ENCODE assay signal across 9 mouse cellular contexts in genomic region chr13:21716540-21717391, GRCm38 (mm10). TPM values are rescaled to one million over a fixed set of nuclear protein-coding genes. Genes with fewer than 3 reads are reported as not detected.
DNase-seq lines count a peak whose midpoint lies in the region; ATAC-seq and TF ChIP-seq lines count a peak whose summit lies in the region.
"Not testable (repeated sequence)": the region's sequence is repeated elsewhere in the genome, so short reads cannot be mapped to it uniquely, and the experiment has no call there.
"Had no signal": no experiment of that assay in that cellular context is flagged by ENCODE, and none has a peak within 500 bp of the region (broad histone marks: within the 10 kb centered on the region; RNA-seq: fewer than 3 reads in every experiment).

No protein-coding gene starts in this region.

- ATAC-seq in erythroblast, adult 5-6 weeks (replicated peaks; ENCODE audit: low FRiP score, poor library complexity, severe bottlenecking): peak; percentile 12
- ATAC-seq in heart, embryonic 13.5 days (ENCODE audit: extremely low read depth, insufficient number of reproducible peaks, low FRiP score, low TSS enrichment): not testable (repeated sequence)
- ATAC-seq in liver, embryonic 14.5 days (ENCODE audit: insufficient read depth): peak; percentile 13; the same call in 1 of the 2 replicates
- peak; percentile 16 for ATAC-seq in midbrain, embryonic 16.5 days

- not testable (repeated sequence) for H3K79me3 ChIP-seq in C2C12 (ENCODE audit: low read depth)

- not testable (repeated sequence) for H3K27me3 ChIP-seq in C2C12 (ENCODE audit: control insufficient read depth, insufficient read depth, insufficient read length); heart, embryonic 13.5 days (replicated peaks); kidney, adult 2 months (replicated peaks; ENCODE audit: control insufficient read depth, insufficient read depth, low read length); liver, embryonic 14.5 days (ENCODE audit: control insufficient read depth, insufficient read depth, low read length); midbrain, embryonic 16.5 days (ENCODE audit: control insufficient read depth, insufficient read depth, low read depth, low read length); splenic B cell, adult 2 months (ENCODE audit: control insufficient read depth, insufficient read depth, low read length, poor library complexity, severe bottlenecking)

- H3K4me2 ChIP-seq in heart, embryonic 13.5 days: peak overlapping the region; percentile 72
- H3K4me2 ChIP-seq in liver, embryonic 14.5 days (ENCODE audit: low read depth): peak overlapping the region; percentile 99
- peak overlapping the region; percentile 95 for H3K4me2 ChIP-seq in midbrain, embryonic 16.5 days (ENCODE audit: low read length)

- peak overlapping the region; percentile 88 for H3K27ac ChIP-seq in bone marrow macrophage, adult 2 months (ENCODE audit: insufficient read depth, low read depth, low read length)
- peak overlapping the region; percentile 91 for H3K27ac ChIP-seq in heart, embryonic 13.5 days (replicated peaks)
- H3K27ac ChIP-seq in kidney, adult 2 months (ENCODE audit: insufficient read depth, low read depth, low read length): not testable (repeated sequence)
- peak overlapping the region; percentile 100 for H3K27ac ChIP-seq in liver, embryonic 14.5 days
- H3K27ac ChIP-seq in midbrain, embryonic 16.5 days (ENCODE audit: low read length): peak overlapping the region; percentile 91

- not testable (repeated sequence) for H3K79me2 ChIP-seq in C2C12 (ENCODE audit: control insufficient read depth, insufficient read depth)

- TF ChIP-seq POLR2A in bone marrow macrophage, adult 2 months (IDR thresholded peaks at IDR 0.05; ENCODE audit: borderline replicate concordance, low read depth, low read length); kidney, adult 2 months (IDR thresholded peaks at IDR 0.05; ENCODE audit: low read depth, low read length): not testable (repeated sequence)

- peak; percentile 18 for DNase-seq in kidney, adult 2 months
- peak in 2 of 3 experiments; percentile 54 to 72 for DNase-seq in liver, embryonic 14.5 days (ENCODE audit: low read depth in 3 of 3, low spot score in 3 of 3)
- peak; percentile 79 for DNase-seq in splenic B cell, adult 2 months (ENCODE audit: low read depth, low spot score)

- H3K36me3 ChIP-seq in C2C12 (ENCODE audit: control insufficient read depth, insufficient read depth); heart, embryonic 13.5 days; kidney, adult 2 months (ENCODE audit: control insufficient read depth, insufficient read depth, low read length); liver, embryonic 14.5 days (replicated peaks; ENCODE audit: control insufficient read depth, insufficient read depth, low read depth); midbrain, embryonic 16.5 days (ENCODE audit: control insufficient read depth, insufficient read depth, low read length); splenic B cell, adult 2 months (ENCODE audit: control insufficient read depth, insufficient read depth, low read length, poor library complexity, severe bottlenecking): not testable (repeated sequence)

- 1% methylated on average over 13 of the region's 38 CpGs for WGBS in heart, embryonic 13.5 days
- 1% methylated on average over 15 of the region's 38 CpGs for WGBS in kidney, adult 2 months
- WGBS in liver, embryonic 14.5 days (ENCODE audit: insufficient replicate concordance): under 1% methylated on average over 11 of the region's 38 CpGs
- WGBS in midbrain, embryonic 16.5 days: 1% methylated on average over 9 of the region's 38 CpGs

- peak overlapping the region; percentile 32 for H3K4me3 ChIP-seq in C2C12 (ENCODE audit: insufficient read depth, poor library complexity, severe bottlenecking)
- peak overlapping the region; percentile 62 for H3K4me3 ChIP-seq in bone marrow macrophage, adult 2 months (ENCODE audit: insufficient read depth, low read length)
- peak overlapping the region; percentile 55 for H3K4me3 ChIP-seq in heart, embryonic 13.5 days
- H3K4me3 ChIP-seq in kidney, adult 2 months (ENCODE audit: insufficient read depth, low read depth, low read length): peak overlapping the region; percentile 63
- H3K4me3 ChIP-seq in liver, embryonic 14.5 days (ENCODE audit: insufficient read depth in 1 of 2, low read depth in 2 of 2, low read length in 2 of 2): peak overlapping the region; percentile 67 to 69
- H3K4me3 ChIP-seq in midbrain, embryonic 16.5 days (ENCODE audit: low read depth, low read length): peak overlapping the region; percentile 49

- peak overlapping the region; percentile 53 for H3ac ChIP-seq in C2C12 (ENCODE audit: control insufficient read depth, insufficient read length, low read depth)

- not testable (repeated sequence) for TF ChIP-seq EP300 in liver, embryonic 14.5 days (IDR thresholded peaks at IDR 0.05; ENCODE audit: low read depth)

- not testable (repeated sequence) for H3K9me3 ChIP-seq in heart, embryonic 13.5 days; liver, embryonic 14.5 days (ENCODE audit: control insufficient read depth, low read length); midbrain, embryonic 16.5 days (replicated peaks; ENCODE audit: control insufficient read depth, low read length, poor library complexity, severe bottlenecking)

- peak overlapping the region; percentile 89 for H3K9ac ChIP-seq in heart, embryonic 13.5 days
- H3K9ac ChIP-seq in liver, embryonic 14.5 days (replicated peaks): peak overlapping the region; percentile 98
- H3K9ac ChIP-seq in midbrain, embryonic 16.5 days (ENCODE audit: low read depth, low read length): peak overlapping the region; percentile 66

- peaks cover 13% of the 10 kb centered on the region for H3K4me1 ChIP-seq in bone marrow macrophage, adult 2 months (ENCODE audit: control insufficient read depth, insufficient read depth, low read length)
- H3K4me1 ChIP-seq in heart, embryonic 13.5 days: peaks cover 37% of the 10 kb centered on the region
- H3K4me1 ChIP-seq in kidney, adult 2 months (ENCODE audit: control insufficient read depth, insufficient read depth, low read length): peaks cover 10% of the 10 kb centered on the region; the same call in 1 of the 2 replicates
- peaks cover 18 to 27% of the 10 kb centered on the region in 2 experiments for H3K4me1 ChIP-seq in liver, embryonic 14.5 days (replicated peaks; ENCODE audit: control insufficient read depth in 2 of 2, insufficient read depth in 2 of 2, low read length in 1 of 2)
- peaks cover 27% of the 10 kb centered on the region for H3K4me1 ChIP-seq in midbrain, embryonic 16.5 days (ENCODE audit: control insufficient read depth, insufficient read depth, low read length)

- TF ChIP-seq CTCF in C2C12 (IDR thresholded peaks at IDR 0.05; ENCODE audit: control insufficient read depth, insufficient read depth, insufficient read length); bone marrow macrophage, adult 2 months (IDR thresholded peaks at IDR 0.05; ENCODE audit: low read depth, low read length); kidney, adult 2 months (conservative IDR thresholded peaks at IDR 0.05; ENCODE audit: insufficient read depth, insufficient read length, low read depth, low read length); liver, embryonic 14.5 days (IDR thresholded peaks at IDR 0.05; ENCODE audit: low read depth): not testable (repeated sequence)

RNA-seq across cellular contexts. Expression of gene Hist1h2ai, which starts 0.5 kb away (rescaled TPM):
- polyA plus RNA-seq in C2C12 (2012; fragmentation: generic; extraction: Trizol): 15.6 TPM
- 4.0 TPM in 1 of 2 replicates, not detected in the other for polyA plus RNA-seq in bone marrow macrophage, adult 2 months (2012; ENCODE audit: insufficient read depth, insufficient read length, missing spikeins)
- 6.1 TPM in 1 of 2 replicates, not detected in the other for total RNA-seq in erythroblast, adult 5-6 weeks (2015; ENCODE audit: low replicate concordance)
- total RNA-seq in erythroblast, adult 5-6 weeks (2017; ENCODE audit: low replicate concordance): 1,027 and 1,342 TPM in 2 replicates
- polyA plus RNA-seq in heart, embryonic 13.5 days (2015; fragmentation: Nextera tagmentation; extraction: Ambion mirVana): 9.8 and 10.5 TPM in 2 replicates
- 0.49 and 1.2 TPM in 2 replicates for polyA plus RNA-seq in kidney, adult 2 months (2012; rRNA removed)
- 6.9 and 22.2 TPM in 2 replicates for polyA plus RNA-seq in liver, embryonic 14.5 days (2012; rRNA removed)
- 15.0 and 22.5 TPM in 2 replicates for polyA plus RNA-seq in liver, embryonic 14.5 days (2014; fragmentation: Nextera tagmentation; extraction: Ambion mirVana)
- 3.5 and 9.7 TPM in 2 replicates for polyA plus RNA-seq in midbrain, embryonic 16.5 days (2015; fragmentation: Nextera tagmentation; extraction: Ambion mirVana)

RNA-seq across cellular contexts. Expression of gene Hist1h3h, which starts 0.7 kb away (rescaled TPM):
- 15.6 TPM for polyA plus RNA-seq in C2C12 (2012; fragmentation: generic; extraction: Trizol)
- 6.9 TPM in 1 of 2 replicates, not detected in the other for polyA plus RNA-seq in bone marrow macrophage, adult 2 months (2012; ENCODE audit: insufficient read depth, insufficient read length, missing spikeins)
- total RNA-seq in erythroblast, adult 5-6 weeks (2015; ENCODE audit: low replicate concordance): 16.7 TPM in 1 of 2 replicates, not detected in the other
- 69.1 and 159 TPM in 2 replicates for total RNA-seq in erythroblast, adult 5-6 weeks (2017; ENCODE audit: low replicate concordance)
- polyA plus RNA-seq in heart, embryonic 13.5 days (2015; fragmentation: Nextera tagmentation; extraction: Ambion mirVana): 0.62 and 2.3 TPM in 2 replicates
- 1.1 and 2.2 TPM in 2 replicates for polyA plus RNA-seq in kidney, adult 2 months (2012; rRNA removed)
- 31.3 and 51.5 TPM in 2 replicates for polyA plus RNA-seq in liver, embryonic 14.5 days (2012; rRNA removed)
- polyA plus RNA-seq in liver, embryonic 14.5 days (2014; fragmentation: Nextera tagmentation; extraction: Ambion mirVana): 4.7 and 7.9 TPM in 2 replicates
- 3.4 TPM in 1 of 2 replicates, not detected in the other for polyA plus RNA-seq in midbrain, embryonic 16.5 days (2015; fragmentation: Nextera tagmentation; extraction: Ambion mirVana)

RNA-seq across cellular contexts. Expression of gene Hist1h2bl, which starts 0.8 kb away (rescaled TPM):
- 9.1 TPM for polyA plus RNA-seq in C2C12 (2012; fragmentation: generic; extraction: Trizol)
- not detected in 2 replicates for polyA plus RNA-seq in bone marrow macrophage, adult 2 months (2012; ENCODE audit: insufficient read depth, insufficient read length, missing spikeins)
- total RNA-seq in erythroblast, adult 5-6 weeks (2015; ENCODE audit: low replicate concordance): 91.5 and 110 TPM in 2 replicates
- total RNA-seq in erythroblast, adult 5-6 weeks (2017; ENCODE audit: low replicate concordance): 213 and 268 TPM in 2 replicates
- 1.9 TPM in 1 of 2 replicates, not detected in the other for polyA plus RNA-seq in heart, embryonic 13.5 days (2015; fragmentation: Nextera tagmentation; extraction: Ambion mirVana)
- polyA plus RNA-seq in kidney, adult 2 months (2012; rRNA removed): 1.0 TPM in 1 of 2 replicates, not detected in the other
- polyA plus RNA-seq in liver, embryonic 14.5 days (2012; rRNA removed): 16.0 and 24.7 TPM in 2 replicates
- polyA plus RNA-seq in liver, embryonic 14.5 days (2014; fragmentation: Nextera tagmentation; extraction: Ambion mirVana): 2.2 and 4.8 TPM in 2 replicates
- polyA plus RNA-seq in midbrain, embryonic 16.5 days (2015; fragmentation: Nextera tagmentation; extraction: Ambion mirVana): not detected in 2 replicates
- polyA plus RNA-seq: frontal cortex, adult 2 months had no signal

RNA-seq across cellular contexts. Expression of gene Hist1h2bm, which starts 5.1 kb away (rescaled TPM):
- 3.4 TPM for polyA plus RNA-seq in C2C12 (2012; fragmentation: generic; extraction: Trizol)
- polyA plus RNA-seq in bone marrow macrophage, adult 2 months (2012; ENCODE audit: insufficient read depth, insufficient read length, missing spikeins): 2.1 TPM in 1 of 2 replicates, not detected in the other
- 65.8 and 82.8 TPM in 2 replicates for total RNA-seq in erythroblast, adult 5-6 weeks (2015; ENCODE audit: low replicate concordance)
- 254 and 277 TPM in 2 replicates for total RNA-seq in erythroblast, adult 5-6 weeks (2017; ENCODE audit: low replicate concordance)
- polyA plus RNA-seq in heart, embryonic 13.5 days (2015; fragmentation: Nextera tagmentation; extraction: Ambion mirVana): 1.5 TPM in 2 replicates
- 0.24 and 0.38 TPM in 2 replicates for polyA plus RNA-seq in kidney, adult 2 months (2012; rRNA removed)
- 18.2 and 36.3 TPM in 2 replicates for polyA plus RNA-seq in liver, embryonic 14.5 days (2012; rRNA removed)
- 4.0 and 5.0 TPM in 2 replicates for polyA plus RNA-seq in liver, embryonic 14.5 days (2014; fragmentation: Nextera tagmentation; extraction: Ambion mirVana)
- polyA plus RNA-seq in midbrain, embryonic 16.5 days (2015; fragmentation: Nextera tagmentation; extraction: Ambion mirVana): 1.2 and 1.4 TPM in 2 replicates

RNA-seq across cellular contexts. Expression of gene Hist1h4j, which starts 18.1 kb away (rescaled TPM):
- polyA plus RNA-seq in C2C12 (2012; fragmentation: generic; extraction: Trizol): 2.9 TPM
- polyA plus RNA-seq in bone marrow macrophage, adult 2 months (2012; ENCODE audit: insufficient read depth, insufficient read length, missing spikeins): 1.8 and 2.7 TPM in 2 replicates
- not detected in 2 replicates for total RNA-seq in erythroblast, adult 5-6 weeks (2015; ENCODE audit: low replicate concordance)
- 148 and 152 TPM in 2 replicates for total RNA-seq in erythroblast, adult 5-6 weeks (2017; ENCODE audit: low replicate concordance)
- 0.45 and 0.96 TPM in 2 replicates for polyA plus RNA-seq in heart, embryonic 13.5 days (2015; fragmentation: Nextera tagmentation; extraction: Ambion mirVana)
- 0.75 and 1.1 TPM in 2 replicates for polyA plus RNA-seq in kidney, adult 2 months (2012; rRNA removed)
- polyA plus RNA-seq in liver, embryonic 14.5 days (2012; rRNA removed): 24.0 and 29.5 TPM in 2 replicates
- polyA plus RNA-seq in liver, embryonic 14.5 days (2014; fragmentation: Nextera tagmentation; extraction: Ambion mirVana): 0.52 and 1.1 TPM in 2 replicates
- polyA plus RNA-seq in midbrain, embryonic 16.5 days (2015; fragmentation: Nextera tagmentation; extraction: Ambion mirVana): 0.40 and 0.80 TPM in 2 replicates

Comparison
In these comparisons a context has a peak if more than half of its experiments do, and no peak if none do; other contexts are left out.
1. DNase-seq: peak in every context shown above with its lines; median percentile 79 in splenic B cell, adult 2 months; 63 in liver, embryonic 14.5 days; 18 in kidney, adult 2 months.